Mouse (Mus musculus): Measurements from ENCODE around the gene Cldn19. TPM values are rescaled to one million over a fixed set of nuclear protein-coding genes. Genes with fewer than 3 reads are reported as not detected.

Cldn19 gene
- not detected for polyA plus RNA-seq (2017; shearing (Covaris generic))

DNA sequence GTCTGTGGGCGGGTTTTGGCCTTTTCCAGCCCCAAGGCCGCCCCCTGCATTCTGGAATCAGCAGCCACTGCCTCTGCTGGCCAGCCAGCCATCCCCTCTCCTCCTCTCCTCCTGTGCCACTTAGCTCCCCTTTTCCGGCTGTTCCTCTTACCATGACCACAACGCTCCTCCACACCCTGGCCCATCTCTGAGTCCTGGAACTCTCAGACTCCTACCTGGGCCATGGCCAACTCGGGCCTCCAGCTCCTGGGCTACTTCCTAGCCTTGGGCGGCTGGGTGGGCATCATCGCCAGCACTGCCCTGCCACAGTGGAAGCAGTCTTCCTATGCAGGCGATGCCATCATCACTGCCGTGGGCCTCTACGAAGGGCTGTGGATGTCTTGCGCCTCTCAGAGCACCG, at the start of gene Cldn19:
Gene Cldn19 (plus strand): TSS at position 64 of the 400 bp plus-strand sequence.

GRCm38 (mm10) chr4:119218169-119218568, 37.0 kb upstream of the Cldn19 start, which contains the start of gene Tmem269:
Gene Tmem269 (minus strand): TSS chr4:119218217.

DNA sequence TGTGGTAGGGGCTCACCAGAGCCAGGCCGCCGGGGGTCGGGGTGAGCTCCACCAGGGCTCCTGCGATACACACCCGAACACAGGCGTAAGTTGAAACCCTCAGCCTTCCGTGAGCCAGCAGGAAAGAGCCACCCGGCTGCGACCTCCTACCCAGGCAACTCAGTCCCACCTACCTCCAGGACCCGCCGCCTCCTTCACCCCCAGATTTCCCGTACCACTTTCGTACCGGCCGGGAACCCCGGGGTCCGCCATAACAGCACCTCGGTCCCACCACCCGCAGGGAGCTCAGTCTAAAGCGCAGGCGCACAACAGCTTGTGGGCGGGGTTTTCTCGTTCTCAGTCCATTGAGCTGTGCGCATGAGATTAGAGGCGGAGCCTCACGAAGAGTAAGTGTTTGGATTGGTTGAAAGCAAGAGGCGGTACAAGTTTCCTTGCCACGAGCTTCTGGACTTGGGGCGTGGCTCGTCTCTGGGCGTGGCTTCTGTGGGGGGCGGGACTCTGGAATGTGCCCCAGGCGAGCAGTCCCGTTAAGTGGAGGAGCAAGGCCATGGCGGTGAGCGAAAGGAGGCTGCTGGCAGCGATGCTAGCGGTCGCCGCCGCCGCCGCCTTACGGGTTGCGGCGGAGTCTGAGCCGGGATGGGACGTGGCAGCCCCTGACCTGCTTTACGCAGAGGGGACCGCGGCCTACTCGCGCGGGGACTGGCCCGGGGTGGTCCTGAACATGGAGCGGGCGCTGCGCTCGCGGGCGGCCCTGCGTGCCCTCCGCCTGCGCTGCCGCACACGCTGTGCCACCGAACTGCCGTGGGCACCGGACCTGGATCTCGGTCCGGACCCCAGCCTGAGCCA, 22.6 kb upstream of the Cldn19 start, which contains the start of the genes AU022252 and P3h1:
Gene AU022252 (minus strand): TSS at position 303 of the 846 bp plus-strand sequence.
Gene P3h1 (plus strand): TSS at position 506 of the 846 bp plus-strand sequence.

GRCm38 (mm10) chr4:119294415-119295133, 39.4 kb downstream of the Cldn19 start, which contains the start of gene Ybx1:
Gene Ybx1 (minus strand): TSS chr4:119294604.

Other genes with a start within 250 kb of the Cldn19 start
- gene Slc2a1, start 146.7 kb upstream of the Cldn19 start, polyA plus RNA-seq (2017; shearing (Covaris generic)) = 79.4 TPM
- gene Zfp691, start 81.2 kb upstream of the Cldn19 start, polyA plus RNA-seq (2017; shearing (Covaris generic)) = 3.6 TPM
- 0.68 TPM for gene Ermap, start 65.4 kb upstream of the Cldn19 start, polyA plus RNA-seq (2017; shearing (Covaris generic))
- 71.6 TPM for gene Svbp, start 60.1 kb upstream of the Cldn19 start, polyA plus RNA-seq (2017; shearing (Covaris generic))
- gene Tmem269, start 37.2 kb upstream of the Cldn19 start, polyA plus RNA-seq (2017; shearing (Covaris generic)) = 0.35 TPM
- 22.8 TPM for gene AU022252, start 22.7 kb upstream of the Cldn19 start, polyA plus RNA-seq (2017; shearing (Covaris generic))
- 1.9 TPM for gene P3h1, start 22.5 kb upstream of the Cldn19 start, polyA plus RNA-seq (2017; shearing (Covaris generic))
- 57.1 TPM for gene Ybx1, start 39.2 kb downstream of the Cldn19 start, polyA plus RNA-seq (2017; shearing (Covaris generic))
- gene Ppih, start 65.1 kb downstream of the Cldn19 start, polyA plus RNA-seq (2017; shearing (Covaris generic)) = 49.7 TPM
- 15.1 TPM for gene Ccdc30, start 160.1 kb downstream of the Cldn19 start, polyA plus RNA-seq (2017; shearing (Covaris generic))
- 48.4 TPM for gene Ppcs, start 167.0 kb downstream of the Cldn19 start, polyA plus RNA-seq (2017; shearing (Covaris generic))
- gene Zmynd12, start 167.4 kb downstream of the Cldn19 start, polyA plus RNA-seq (2017; shearing (Covaris generic)) = 0.62 TPM
- 0.15 TPM for gene Rimkla, start 237.2 kb downstream of the Cldn19 start, polyA plus RNA-seq (2017; shearing (Covaris generic))